Mouse (Mus musculus) cerebellum, postnatal 36 days (tissue): ENCODE measurements around the gene Tbc1d10c.

Experiments
- DNase-seq, 2 experiments: peaks; one replicate each; pipeline ENCODE4 v3.0.0; 2021 to 2022; ENCODE audit warnings: mixed read lengths in 2 of 2

Gene Tbc1d10c

DNA sequence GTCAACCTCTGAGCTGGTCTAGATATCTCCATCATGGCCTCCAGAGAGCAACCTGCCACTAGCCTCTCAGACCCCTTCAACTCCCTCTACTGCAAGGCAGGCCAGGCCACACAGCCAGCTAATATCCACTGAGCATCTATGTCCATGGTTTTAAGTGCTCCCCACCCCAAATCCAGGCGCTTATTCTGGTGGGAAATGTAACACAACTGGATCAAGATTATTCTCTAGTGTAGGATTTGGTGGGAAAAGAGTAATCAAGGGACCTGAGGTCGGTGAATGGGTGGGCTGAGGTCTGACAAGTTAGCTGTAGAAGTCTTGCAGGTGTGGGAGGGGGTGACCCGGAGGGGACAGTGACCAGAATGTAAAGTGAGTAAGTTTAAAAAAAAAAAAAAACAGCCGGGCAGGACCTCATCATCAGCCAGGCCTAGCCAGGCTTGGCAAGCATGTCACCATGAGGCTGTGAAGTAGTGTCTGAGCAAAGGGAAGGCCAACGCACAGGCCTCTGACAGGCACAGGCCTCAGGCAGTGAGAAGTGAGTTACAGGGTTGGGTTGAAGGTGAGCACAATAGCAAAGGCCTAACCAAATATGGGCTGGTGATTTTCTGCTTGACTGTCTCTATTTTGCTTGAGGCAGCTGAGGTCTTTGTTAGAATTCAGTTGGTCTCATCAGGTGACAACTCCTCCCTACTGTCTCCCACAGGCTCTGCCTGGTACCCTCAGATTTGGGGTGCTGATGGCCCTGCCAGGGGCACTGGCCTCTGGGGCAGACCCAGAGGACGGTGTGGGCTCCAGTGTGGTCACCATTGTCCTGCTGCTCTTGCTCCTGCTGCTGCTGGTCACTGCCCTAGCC, 35.6 kb downstream of the Tbc1d10c start:
- DNase-seq = no peak

DNA sequence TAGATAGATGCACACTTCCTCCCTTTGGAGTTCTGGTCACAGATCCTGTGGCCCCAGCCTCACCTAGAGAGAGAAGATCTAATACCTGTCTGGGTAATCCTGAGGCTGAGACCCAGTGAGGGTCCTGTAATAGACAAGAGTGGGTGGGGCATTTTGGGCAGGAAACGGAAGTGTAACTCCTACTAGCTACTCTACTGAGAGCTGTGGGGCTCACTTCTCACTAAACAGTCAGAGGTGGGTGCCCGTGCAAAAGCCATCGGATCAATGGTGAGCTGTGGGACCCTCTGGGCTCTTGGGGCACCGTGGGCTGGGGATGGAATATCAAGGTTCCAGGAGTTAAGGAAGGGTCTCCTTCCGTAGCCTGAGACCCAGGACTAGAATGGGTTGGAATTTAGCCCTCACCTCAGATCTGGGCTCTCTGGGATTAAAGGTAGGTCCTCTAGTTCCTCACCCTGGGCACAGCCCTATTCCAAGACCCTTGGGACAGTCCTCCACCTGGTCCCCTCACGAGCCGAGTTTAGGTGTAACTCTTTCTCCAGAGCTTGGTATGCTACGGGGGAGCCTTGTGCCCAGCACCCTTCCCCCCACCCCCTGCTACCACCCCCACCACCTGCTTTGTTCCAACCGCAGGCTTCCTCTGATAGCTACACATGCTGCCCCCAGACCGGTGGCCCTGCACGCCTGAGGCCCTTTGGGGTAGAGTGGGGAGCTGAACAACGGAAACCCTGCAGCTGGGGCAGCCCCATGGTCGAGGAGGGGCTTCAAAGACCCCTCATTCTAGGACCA, 36.5 kb downstream of the Tbc1d10c start:
- no peak for DNase-seq

DNA sequence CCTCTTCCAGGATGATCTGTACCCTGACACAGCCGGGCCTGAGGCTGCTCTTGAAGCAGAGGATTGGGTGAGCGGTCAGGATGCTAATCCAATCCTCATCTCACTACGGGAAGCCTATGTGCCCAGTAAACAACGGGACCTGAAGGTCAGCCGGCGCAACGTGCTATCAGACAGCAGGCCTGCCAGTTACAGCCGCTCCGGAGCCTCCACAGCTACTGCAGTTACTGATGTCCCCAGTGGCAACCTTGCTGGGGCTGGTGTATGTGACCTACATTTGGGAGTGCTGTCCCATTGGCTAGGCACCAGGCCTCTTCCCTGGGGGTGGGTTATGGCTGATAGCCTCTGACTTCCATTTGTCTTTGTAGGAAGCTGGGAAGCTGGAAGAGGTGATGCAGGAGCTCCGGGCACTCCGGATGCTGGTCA, 37.8 kb downstream of the Tbc1d10c start, which contains the start of gene Ptprcap:
Gene Ptprcap, plus strand, starts transcription at position 373 of the 423 bp plus-strand sequence.
- peak; percentile 73 for DNase-seq

DNA sequence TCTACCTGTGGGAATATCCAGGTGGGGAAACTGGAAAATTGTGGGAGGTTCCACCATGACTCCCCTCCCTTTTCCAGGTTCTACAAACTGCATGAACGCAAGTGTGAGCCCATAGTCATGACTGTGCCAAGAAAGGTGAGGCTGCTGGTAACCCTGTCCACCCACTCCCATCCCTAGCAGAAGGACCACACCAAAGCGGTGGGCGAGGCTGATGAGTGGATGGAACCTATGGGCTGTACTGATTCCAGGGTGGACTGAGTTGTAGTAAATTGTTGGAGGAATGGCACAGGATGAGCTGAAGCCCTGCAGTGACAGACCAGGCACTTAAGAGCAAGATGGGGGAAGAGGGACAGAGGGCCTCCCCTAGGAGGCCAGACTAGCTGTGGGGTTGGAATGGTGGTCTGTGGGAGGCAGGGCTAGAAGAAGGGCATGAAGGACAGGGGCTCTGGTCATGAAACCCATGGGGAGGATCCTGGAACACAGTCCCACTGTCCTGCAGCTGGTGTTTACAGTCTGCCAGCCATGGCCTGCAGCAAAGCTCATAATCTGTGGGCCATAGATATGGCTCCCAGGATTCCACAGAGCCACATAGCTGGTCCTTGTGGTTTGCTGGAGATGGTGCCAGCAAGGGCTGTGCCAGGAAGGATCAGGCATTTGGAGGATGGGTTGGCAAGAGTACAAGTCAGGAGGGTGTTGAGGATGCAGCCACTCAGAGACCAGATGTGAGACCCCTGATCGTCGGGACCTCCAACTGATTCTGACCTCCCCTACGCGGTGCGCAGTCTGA, 38.4 kb downstream of the Tbc1d10c start:
- no peak for DNase-seq

DNA sequence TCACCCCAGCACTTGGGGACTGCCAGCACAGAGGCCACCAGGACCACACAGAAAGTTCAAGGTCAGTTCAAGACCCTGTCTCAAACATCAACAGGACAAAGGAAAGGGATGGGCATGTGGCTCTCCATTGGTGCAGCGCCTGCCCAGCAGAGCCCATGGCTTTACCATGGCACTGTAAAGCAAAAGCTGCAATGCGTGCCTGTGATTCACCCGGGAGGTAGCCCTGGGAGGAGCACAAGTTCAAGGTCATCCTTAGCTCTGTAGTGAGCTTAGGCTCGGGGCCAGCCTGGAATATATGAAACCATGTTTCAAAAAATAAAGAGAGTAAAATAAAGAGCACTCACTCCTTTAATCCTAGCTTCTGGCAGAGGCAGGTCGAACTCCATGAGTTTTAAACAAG, 39.2 kb downstream of the Tbc1d10c start:
- no peak for DNase-seq

DNA sequence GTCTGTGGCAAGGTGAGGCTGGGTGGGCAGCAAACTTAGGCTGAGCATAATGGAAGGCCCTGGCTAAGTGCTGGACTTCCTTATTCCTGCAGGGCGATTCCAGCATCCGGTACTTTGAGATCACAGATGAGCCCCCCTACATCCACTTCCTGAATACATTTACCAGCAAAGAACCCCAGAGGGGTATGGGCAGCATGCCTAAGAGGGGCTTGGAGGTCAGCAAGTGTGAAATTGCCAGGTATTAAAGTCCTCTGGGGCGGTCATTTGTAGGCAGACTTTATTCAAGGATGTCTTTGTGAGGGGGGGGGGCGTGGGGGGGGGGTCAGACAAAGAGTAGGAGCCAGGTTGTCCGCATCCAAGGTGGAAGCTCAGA, 39.6 kb downstream of the Tbc1d10c start:
- DNase-seq = no peak

DNA sequence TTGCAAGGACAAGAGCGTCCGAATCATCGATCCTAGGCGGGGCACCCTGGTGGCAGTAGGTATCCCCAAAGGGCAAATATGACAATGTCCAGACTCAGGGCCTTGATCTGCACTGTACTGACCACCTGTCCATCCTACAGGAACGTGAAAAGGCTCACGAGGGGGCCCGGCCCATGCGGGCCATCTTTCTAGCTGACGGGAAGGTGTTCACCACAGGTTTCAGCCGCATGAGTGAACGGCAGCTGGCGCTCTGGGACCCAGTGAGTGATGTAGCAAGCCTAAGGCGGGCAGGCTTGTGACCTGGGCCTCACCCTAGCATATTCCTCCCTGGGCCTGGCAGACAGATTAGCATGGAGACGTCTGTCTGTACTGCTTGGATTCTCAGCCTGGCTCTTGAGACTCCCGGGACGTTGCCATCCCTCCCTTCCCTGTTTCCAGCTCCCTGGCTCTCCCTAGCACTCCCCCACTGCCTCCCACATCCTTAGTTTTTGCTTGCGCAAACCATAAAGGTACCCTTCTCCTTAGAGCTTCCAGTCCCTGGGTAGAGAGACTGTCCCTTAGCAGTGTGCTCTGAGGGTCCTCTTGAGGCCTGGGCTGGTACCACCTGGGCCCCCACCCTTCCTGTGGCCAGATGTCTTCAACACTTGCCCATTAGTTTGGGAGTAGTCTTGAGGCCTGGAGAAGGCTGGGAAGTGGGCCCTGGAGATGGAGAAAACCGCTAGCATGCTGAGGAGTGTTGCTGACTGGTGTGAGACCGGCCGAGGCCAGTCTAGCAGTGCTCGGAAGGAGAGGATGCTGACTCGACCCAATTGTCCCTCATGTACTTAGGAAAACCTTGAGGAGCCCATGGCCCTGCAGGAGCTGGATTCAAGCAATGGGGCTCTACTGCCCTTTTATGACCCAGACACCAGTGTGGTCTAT, 40.3 kb downstream of the Tbc1d10c start:
- DNase-seq = no peak

DNA sequence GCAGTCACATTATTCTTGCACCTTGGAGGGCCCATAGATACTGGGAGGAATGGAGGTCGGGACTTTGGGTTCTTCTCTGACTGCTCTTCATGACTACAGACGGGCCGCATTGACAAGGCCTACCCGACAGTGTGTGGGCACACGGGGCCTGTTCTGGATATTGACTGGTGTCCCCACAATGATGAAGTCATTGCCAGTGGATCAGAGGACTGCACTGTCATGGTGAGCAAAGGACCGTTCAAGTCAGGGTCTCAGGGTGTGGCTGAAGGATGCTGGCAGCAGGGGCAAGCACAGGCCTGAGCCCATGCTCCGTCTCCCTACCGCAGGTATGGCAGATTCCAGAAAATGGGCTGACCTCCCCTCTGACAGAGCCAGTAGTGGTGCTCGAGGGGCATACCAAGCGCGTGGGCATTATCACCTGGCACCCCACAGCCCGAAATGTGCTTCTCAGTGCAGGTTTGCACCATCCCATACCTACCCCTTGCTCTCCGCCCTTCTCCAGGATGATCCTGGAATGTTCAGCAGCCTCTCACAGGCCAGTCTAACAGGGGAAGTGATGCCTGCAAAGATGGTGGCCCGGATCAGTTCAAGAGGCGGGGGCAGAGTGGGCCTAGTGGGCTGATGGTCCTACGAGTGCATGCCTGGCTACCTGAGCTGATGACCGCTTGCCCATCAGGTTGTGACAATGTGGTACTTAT, 41.2 kb downstream of the Tbc1d10c start:
- DNase-seq = no peak

DNA sequence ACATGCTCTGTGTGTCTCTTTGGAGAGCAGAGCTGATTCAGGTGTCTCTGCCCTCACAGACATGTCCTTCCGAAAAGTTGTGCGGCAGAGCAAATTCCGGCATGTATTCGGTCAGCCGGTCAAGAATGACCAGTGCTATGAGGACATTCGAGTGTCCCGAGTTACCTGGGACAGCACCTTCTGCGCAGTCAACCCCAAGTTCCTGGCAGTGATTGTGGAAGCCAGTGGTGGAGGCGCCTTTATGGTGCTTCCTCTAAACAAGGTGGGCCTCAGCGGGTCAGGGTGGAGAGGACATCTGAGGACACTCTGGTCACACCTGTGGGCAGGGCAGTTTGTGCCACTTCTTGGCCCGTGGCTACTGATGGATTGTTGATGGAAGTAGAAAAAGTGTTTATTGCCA, 41.8 kb downstream of the Tbc1d10c start:
- no peak for DNase-seq

DNA sequence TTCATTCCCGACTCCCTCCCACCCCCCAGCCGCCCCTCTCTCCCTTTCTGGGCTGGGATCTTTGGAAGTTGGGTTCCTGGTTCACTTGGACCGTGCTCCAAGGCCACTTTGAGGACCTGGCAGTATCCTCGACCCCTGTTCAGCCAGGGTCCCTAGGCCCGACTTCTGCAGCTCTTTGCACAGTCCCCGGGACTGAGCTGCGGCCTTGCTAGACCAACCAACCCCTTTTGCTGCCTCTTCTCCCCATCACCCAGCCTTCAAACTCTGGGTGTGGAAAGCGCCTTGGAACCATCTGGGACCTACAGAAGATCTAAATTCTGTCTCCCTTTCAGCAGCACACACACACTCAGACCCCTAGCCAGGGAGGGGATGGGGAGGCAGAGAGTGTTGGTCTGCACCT, 42.3 kb downstream of the Tbc1d10c start:
- DNase-seq = no peak

DNA sequence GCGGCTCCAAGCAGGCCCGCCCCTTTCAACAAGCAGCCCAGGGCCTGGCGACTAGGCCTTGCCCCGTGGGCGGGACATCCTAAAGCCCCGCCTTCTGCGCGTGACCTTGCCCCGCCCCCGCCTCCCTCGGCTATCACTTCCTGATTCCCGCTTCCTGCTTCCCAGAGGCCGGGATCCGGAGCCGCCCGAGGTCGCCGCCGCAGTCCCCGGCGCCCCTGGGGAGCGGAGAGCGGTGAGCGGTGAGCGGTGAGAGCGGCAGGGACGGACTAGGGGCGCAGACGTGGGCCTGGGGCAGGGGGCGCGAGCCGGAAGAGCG, 42.6 kb downstream of the Tbc1d10c start, which contains the start of gene Coro1b:
Gene Coro1b, plus strand, starts transcription at position 129 of the 316 bp plus-strand sequence.
- peak; percentile 95 to 97 for DNase-seq

DNA sequence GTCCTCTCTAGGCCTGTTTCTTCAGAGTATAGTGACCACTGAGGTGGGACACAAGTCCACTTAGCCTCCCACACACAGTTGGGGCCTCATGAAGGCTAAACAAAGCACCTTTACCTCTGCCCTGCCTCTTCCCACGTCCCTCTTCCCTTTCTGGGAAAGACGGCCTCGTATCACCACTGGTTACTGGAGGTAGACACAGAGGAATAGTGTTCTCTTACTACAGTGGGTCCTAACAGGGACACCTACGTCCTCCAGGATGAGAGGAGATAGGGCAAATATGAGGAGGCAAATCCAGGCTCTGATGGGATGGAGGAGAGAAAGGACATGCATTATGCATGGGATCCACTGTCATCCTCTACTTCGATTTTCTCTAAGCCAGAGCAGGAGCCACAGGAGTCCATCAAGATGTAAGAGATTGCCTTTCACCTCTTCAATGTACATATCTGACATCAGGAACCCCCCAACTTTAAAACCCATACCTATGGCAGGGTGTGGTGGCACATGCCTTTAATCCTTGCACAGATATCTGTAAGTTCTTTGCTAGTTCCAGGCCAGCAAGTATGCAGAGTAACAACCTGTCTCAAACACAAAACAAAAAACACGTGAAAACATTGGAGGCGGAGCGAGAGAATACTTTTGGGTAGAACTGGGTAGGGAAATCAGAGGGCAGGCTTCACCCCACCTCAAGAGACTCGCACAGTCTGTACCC, 43.1 kb downstream of the Tbc1d10c start:
- no peak for DNase-seq

DNA sequence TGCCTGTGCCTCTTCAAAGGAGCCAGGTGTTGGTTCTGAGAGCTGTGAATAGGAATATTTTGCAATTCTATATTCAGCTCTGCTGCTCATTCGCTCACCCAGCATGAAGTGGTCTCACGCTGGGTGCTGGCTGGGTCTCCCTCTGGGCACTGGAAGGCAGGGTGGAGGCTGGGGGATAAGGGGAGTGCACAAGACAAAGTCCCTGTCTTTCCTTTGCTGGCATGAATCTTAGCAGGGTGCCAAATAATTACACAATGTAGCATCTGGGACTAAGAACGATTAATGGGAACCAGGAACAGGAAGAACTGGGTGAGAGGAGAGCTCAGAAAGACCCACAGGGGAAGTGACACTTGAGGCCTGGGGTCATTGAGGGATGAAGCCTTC, 44.1 kb downstream of the Tbc1d10c start:
- DNase-seq = no peak

DNA sequence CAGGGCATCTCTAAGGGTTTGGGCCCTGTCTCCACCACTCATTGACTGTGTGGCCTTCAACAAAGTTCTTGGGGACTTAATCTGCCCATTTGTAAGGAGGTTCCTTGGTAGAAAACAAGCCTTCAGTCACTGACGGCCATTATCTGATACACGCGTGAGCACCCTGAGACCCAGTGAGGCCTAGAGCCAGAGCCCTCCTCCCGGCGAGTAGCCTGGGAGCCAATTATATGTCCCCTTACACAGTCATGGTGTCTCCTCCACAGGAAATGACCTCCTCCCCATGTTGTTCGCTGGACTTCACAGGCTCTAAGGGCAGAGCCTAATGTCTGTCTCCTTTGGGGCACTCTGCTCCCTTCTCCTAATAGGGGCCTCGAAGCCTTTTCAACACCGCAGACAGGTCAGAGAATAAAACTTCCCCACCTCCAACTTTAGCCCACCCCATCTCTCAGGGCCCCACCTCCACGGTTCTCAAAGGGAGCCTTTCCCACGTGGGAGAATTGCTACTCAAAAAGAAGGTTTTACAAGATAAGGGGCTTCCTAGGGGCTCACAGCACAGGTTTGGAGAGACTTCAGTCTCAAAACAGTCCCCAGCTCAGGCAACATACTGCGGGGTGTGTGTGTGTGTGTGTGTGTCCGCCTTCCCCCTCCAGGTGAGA, 44.6 kb downstream of the Tbc1d10c start:
- no peak for DNase-seq

DNA sequence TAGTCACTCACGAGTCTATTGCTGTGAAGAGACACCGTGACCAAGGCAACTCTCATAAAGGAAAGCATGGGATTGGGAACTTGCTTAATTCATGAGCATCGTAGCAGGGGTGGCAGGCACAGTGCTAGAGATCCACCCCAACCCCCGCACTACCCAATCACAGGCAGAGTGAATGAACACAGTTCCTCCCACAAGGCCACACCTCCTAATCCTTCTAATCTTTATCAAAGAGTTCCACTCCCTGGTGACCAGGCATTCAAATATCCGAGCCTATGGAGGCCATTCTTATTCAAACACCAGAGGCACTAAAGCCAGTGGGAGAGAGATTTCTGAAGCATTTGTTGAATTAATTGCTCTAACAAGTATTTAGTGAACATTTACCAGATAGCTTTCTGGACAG, 45.1 kb downstream of the Tbc1d10c start:
- no peak for DNase-seq

DNA sequence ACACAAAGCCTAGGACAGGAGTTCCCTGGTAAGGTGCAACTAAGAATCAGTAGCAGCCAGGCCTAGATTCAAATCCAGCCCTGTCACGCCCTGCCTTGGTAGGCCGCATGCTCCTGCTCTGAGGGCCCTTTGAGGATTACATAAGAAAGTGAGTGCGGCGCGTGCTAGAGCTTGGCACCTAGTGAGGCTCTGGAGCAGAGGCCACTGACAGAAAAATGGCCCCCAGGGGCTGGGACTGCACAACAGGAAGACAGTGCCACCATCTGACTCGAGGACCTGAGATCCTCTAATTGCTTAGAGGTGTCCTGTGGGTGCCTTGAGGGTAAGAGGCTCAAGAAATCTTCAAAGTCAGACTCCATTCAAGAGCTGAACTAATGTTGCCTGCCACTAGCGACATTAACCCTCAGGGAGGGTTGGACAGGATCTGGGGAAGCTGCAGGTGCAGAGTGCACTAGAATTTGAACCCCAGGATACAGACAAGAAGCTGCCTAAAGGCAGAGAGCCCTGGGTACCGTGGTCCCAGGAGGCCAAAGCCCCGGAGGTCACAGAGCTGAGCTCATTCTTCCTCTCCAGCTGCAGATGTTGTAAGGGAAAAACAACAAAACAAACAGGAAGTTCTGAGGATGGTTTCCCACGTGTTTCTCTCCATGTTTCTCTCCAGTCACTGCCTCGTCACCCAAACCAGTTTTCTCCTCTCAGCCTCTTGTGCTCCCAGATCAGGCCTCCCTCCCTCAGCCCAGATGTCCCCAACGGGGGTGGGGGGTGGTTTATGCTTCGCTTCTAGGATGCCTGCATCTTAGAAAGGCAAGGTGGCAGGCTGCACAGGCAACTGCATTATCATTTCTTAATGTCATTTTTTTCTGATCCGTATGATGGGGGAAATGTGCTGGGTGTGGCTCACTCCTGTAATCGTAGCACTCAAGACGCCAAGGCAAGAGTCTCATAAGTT, 46.3 kb downstream of the Tbc1d10c start:
- no peak for DNase-seq

DNA sequence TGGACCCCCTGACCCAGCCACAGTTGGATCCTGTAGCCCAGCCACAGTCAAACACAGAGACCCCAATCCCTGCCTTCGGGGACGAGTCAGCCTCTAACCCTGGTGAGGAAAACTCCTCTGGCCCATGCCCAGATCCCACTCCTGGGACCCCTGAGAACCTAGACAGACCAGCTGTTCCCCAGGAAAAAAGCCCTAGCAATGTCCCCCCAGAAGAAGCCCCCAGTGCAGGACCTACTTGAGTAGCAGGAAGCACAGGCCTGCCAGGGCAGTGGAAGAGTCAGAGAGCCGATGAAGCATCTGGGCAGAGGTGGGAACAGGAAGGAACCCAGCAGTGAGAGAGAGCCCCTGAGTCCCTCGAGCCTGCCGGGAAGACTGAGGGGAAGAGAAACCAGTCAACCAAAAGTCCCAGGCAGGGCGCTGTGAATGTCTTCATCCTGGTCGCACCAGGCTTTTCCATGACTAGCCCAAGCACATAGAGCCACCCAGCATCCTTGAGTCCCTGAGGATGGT, 47.3 kb downstream of the Tbc1d10c start, which contains the start of gene Cabp4:
Gene Cabp4, minus strand, starts transcription at position 275 of the 510 bp plus-strand sequence.
- DNase-seq = no peak

DNA sequence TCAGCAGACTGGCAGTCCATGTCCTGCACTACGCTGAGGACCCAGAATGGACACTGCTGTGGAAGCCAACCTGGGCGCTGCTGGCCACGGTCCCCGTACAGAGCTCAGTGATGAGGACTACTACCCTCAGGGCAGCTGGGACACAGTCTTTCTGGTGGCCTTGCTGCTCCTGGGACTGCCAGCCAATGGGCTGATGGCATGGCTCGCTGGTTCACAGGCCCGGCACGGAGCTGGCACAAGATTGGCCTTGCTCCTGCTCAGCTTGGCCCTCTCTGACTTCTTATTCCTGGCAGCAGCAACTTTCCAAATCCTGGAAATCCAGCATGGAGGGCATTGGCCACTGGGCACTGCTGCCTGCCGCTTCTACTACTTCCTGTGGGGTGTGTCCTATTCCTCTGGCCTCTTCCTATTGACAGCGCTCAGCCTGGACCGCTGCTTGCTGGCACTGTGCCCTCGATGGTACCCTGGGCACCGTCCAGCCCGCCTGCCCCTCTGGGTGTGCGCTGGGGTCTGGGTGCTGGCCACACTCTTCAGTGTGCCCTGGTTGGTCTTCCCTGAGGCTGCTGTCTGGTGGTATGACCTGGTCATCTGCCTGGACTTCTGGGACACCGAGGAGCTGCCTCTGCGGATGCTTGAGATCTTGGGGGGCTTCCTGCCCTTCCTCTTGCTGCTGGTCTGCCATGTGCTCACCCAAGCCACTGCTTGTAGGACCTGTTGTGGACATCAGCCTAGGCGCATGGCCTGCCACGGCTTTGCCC, 48.5 kb downstream of the Tbc1d10c start:
- no peak for DNase-seq
